Mouse (Mus musculus) frontal cortex, postnatal 25 days (tissue): ENCODE results near the gene Uchl1.
A peak's percentile ranks its signal among the peaks of the same experiment; 100 is the strongest.

Experiments used
- DNase-seq, 2 experiments: peaks; one replicate each; pipeline ENCODE4 v3.0.0; 2022; ENCODE audit warnings: low spot score in 2 of 2

Gene Uchl1

DNA sequence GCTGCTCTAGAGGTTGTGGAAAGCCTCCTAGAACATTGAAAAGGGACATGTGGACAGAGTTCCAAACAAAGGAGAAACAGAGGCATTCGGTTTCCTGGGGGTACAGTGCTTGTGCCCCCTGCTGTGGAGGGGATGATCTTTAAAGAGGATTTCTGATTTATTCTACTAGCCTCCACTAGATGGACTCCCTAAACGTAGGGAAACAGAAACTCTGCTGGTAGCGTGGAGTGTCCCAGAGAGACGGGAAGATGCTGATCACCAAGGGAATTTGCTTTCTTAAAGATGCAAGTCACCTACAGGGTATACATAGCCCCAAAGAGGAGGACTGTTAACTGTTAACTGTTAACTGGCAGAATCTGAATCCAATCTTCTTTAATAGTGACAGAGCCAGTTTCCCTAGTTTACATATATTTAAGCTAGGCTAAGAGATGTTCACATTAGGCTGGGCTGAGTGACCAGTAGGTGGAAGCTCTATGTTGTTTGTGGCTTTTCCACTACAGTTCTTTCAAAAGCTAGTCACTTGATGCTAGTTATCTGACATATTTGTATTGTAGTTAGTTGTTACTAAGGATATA is 34.6 kb downstream of the Uchl1 start:
- DNase-seq = no peak

DNA sequence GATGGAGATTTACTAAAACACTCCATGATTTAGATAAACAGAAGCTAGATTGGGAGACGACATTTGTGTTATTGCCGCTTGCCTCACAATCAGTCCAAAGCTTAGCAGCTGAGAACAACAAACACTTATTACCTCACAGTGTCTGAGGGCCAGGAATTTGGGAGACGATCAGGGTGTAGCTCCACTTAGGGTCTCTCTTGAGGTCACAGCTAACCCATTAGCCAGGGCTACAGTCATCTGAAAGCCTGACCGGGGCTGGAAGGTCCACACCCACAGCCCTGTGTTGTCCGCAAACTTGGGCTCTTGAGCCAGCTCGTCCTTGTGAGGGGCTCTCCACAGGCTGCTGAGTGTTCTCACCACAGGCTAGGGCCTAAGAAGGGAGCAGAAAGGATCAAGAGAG is 36.9 kb downstream of the Uchl1 start:
- DNase-seq = no peak

DNA sequence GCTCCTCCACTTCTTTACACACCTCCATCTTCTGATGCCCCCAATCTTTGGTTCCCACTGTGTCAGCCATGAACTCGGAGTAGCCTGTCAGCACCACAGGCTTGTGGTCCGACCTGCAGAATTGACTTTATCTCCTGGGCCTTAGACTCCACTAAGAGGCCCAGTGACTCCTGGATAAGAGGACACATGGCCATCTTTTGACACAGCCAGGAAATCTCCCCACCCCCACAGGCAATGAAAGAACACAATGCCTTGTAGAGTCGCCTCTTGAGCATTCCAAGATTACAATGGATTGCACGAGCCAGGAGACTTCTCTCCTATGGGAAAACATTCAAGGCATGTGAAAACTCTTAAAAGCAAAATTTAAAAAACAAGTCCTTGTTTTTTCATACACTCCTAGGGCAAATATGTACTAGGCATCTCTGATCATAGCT is 39.6 kb downstream of the Uchl1 start:
- no peak for DNase-seq

DNA sequence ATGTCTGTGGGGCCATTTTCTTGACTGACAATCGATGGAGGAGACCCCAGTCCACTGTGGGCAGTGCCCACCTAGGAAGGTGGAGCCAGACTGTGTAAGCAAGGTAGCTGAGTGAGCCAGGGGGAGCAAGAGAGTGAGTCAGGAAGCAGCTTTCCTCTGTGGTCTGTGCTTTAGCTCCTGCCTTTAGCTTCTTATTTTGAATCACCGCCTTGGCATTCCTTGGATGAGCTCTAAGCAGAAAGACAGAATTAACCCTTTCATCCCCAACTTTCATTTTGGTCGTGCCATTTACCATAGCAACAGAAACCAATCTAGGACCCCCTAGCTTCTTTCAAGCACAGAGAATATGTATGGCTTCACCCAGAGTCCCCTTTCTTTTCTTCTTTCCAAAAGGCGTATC is 42.0 kb downstream of the Uchl1 start:
- no peak for DNase-seq

DNA sequence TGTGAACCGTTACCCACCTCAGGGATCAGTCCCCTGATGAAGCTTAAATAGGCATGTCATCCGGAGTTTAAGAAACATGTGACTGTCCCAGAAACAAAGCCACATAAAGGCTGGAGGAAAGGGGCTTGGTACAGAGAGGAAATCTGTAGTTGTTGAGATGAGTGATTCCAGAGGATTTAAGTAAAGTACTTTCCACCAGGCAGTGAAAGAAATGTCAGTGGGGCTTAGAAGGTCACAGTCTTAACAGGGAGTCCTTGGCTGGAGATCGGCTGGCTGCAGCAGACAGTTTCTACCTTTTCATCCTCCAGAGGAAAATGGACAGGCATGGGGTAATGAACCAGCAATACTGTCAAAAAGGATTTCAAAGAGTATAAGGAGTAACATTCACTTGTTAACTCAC is 42.5 kb downstream of the Uchl1 start:
- DNase-seq = no peak

DNA sequence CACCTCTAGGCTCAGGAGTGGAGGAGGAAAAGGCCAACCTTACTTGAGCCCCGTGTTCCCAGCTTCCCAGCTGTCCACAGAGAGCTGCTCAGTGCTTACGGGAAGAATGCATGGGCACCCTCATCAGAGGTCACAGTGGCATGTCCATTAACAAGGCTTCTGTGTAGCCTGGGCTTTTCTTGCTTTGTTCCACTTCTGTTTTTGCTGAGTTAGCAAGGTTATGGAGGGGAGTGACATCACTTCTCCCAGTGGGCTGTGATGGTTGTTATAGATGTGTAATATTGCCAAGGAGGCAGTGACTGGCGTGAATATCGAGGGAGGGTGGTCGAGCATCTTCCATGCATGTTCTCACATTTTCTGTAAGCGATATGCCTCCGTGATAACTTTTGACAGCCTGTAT is 43.0 kb downstream of the Uchl1 start:
- no peak for DNase-seq

DNA sequence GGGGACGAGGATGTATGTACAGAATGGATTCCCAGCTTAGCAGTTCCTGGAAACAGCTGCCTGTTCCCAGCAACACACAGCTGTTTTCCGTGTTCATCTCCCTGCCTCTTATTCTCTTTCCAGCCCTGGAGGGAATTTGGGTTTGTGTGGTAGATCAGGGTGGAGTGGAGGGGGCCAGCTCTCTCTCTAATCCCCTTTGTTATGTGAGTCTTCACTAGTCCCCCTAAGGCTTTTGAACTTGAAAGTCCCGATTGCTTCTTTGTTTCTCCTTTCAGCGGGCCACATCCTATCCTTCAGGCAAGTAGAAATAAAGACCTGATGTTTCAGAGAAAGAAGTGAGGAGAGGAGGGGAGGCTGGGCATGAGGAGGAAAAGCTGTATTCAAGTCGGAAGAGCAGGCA is 45.0 kb downstream of the Uchl1 start:
- DNase-seq = no peak

DNA sequence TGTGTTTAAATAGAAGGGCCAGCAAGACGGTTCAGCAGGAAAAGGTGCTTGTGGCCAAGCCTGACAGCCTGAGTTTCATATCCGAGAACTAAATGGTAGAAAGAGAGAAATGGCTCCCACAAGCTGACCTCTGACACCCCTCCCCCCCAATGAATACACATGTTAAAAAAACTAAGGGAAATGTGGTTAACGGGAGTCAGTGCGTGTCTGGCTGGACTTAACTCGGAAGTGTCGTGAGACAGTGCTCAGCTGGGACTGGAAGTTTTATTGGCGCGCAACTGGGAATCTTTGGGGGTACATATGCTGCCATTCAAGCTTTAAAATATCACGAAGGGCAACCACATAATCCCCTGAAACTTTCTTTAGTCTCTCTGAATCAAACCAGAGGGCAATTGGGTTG is 46.7 kb downstream of the Uchl1 start:
- no peak for DNase-seq

DNA sequence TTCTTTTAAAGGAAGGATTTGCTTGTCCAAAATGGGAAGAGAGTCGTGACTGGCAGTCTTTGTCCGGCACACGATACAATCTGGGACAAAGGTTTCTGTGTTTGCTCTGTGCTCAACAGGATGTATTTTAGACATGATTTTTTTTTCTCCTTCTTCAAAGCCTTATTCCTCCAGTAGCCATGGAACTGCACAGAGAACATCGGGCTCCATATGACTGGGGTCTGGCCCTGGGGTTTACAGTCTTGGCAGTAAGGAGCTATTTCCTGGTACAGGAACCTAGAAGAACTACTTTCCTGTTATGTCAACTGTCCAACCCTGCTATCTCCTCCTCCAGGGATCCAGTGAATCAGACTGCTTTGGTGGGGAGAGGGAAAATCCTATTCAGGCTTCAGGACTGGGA is 47.1 kb downstream of the Uchl1 start:
- no peak for DNase-seq

DNA sequence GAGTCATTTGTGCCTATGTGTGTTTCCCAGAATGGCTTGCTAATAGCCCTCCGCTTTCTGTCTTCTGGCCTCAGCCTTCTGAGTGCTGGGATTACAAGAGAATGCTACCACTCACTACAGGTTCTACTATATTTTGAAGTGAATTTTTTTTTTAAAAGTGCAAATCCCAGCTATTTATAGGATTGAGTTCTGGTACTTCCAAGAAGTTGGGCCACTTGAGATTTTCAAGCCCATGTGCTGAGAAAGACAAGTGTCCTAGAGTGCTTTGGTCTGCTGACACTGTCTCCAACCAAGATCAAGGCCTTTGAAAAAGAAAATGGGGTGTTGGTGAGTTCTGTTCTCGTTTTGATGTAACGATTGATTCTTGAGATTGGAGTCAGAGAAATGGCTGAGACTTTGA is 47.7 kb downstream of the Uchl1 start:
- DNase-seq = no peak

DNA sequence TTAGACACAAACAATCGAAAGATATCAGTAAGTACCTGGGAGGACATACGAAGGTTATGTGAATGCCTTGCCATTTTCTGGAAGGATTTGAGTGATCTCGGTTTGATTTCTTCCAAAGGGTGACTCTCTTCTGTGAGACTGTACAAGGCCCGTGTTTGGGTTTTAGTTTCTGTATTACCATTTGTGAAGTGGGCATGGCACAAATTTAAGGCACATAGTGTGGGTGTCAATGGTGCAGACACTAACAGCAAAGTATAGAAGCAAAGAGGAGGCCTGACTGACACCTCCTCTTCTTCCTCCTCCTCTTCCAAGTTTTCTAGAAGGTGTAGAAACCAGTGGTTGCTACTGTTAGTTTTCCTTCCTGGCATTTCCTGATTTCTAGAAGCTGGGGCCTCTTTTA is 53.4 kb downstream of the Uchl1 start:
- no peak for DNase-seq

DNA sequence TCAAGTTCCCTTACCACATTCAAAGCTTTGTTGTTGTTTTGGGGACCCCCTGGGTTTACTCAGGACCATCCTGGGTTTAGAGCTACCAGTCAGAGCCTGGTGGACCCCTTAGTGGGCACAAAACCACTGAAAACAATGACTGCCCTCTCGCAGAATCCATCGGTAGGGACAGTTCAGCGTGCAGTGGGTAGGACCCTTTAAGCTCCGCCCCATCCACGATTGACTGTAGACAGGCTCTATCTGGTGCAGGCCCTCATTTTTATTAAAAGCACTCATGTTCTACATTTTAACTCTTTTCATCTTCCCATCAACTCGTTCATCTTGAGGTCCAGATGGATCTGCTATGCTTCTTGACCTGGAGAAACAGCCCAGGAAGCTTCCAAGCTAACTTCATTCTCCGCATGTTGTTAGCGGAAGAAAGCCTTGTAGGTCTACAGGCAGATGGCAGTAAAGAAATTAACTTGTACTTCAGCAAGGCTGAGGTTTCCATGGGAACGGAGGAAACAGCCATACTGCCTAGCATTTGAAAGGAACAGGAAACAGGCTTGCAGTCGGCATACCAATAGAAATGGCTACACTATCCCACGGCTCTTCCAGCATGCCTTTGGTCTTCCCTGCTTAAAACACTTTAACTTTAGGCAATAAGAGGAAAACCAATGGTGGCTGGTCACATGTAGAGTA is 54.9 kb downstream of the Uchl1 start:
- peak; percentile 9 to 44 for DNase-seq

DNA sequence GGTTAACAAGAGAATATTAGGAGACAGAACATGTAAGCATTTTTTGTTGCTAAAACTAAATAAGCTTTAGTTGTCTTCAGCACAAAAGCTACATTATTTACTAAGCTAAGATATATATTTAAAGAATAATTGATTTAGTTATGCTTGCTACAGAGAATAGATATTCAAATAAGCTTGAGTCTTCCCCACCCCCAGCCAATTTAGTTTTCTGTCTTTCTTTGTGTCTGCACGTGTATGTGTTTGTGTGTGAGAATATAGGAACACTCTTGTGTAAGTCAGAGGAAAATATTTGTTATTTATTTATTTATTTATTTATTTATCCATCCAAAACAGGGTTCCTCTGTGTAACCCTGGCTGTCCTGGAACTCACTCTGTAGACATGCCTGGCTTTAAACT is 55.4 kb downstream of the Uchl1 start:
- DNase-seq = no peak

DNA sequence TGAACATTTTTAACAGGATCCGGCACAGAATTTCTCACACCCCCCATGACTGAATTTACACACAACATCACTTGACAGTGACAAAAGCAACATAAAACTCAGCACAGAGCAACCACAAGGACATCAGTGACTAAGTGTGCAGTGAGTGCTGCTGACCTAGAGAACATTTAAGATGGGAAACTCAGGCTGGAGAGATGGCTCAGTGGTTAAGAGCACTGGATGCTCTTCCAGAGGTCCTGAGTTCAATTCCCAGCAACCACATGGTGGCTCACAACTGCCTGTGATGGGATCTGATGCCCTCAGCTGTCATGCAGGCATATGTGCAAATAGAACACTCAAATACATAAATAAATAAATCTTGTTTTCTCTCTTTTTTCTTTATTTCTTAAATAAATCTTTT is 57.7 kb downstream of the Uchl1 start:
- no peak for DNase-seq
